Mouse (Mus musculus) cerebellum, postnatal 4 days (tissue): ENCODE measurements around the gene Mpg.
A peak's percentile ranks its signal among the peaks of the same experiment; 100 is the strongest.

ENCODE experiments used
- DNase-seq, 2 experiments: peaks; one replicate each; pipeline ENCODE4 v3.0.0; 2022; ENCODE audit warnings: low spot score in 2 of 2, mixed read lengths in 1 of 2

The Mpg gene

DNA sequence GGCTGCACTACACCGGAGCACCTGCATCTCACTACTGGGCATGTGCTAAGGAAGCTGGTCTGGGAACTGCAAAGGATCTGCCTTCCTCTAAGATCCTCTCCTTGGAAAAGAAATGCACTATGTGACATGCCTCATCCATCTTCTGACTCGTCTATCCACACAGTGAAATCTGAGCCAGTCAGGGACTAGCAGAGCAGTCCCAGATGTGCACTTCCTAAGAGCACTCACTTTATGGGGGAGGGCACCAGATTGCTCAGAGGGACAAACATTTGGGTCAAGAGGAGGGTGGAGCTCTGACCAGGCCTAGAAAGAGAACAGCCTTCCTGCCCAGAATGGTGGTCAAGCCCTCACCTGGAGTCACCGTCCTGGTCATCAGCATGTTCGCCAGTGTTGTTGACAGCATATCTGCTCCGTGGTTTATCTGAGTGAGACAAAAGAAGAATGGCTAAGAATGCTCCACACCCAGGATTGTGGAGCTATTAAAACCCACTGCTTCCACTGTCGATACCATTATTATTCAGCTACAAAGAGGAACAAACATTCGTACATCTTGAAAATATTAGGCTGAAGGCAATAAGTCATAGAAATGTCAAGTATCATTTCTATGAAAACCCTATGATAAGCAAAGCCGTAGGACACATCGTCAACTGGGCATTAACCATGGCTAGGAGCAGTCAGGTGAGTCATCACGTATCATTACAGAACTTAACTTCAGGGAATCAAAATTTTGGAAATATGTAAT lies 36.5 kb downstream of the Mpg start:
- DNase-seq, result no peak

DNA sequence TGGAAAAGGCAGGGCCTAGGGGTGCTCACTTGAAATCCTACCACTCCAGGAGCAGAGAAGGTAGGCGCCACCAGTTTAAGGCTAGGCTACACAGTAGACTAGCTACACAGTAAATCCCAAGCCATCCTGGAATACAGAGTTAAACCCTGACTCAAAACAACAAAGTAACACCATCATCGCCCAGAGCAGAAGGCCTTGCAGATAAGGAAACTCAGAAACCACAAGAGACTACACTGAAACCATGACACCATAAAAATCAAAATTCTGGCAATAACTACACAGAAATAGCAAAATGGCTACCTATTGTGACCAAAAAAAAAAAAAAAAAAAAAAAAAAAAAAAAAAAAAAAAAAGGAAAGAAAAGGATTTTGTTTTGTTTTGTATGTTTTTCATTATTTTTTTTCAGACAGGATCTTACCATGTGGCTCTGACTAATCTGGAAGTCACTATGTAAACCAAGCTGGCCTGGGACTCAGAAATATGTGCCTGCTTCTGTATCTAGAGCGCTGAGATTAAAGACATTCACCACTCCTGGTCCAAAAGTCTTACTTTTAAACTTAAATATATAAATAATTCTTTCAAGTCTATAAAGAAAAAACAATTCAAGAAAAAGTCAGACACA lies 38.9 kb downstream of the Mpg start:
- no peak for DNase-seq

GRCm38 (mm10) chr11:32266194-32266593 lies 39.9 kb downstream of the Mpg start:
- no peak for DNase-seq

- no peak for DNase-seq
These were observed 40.5 kb downstream of the Mpg start for GRCm38 (mm10) chr11:32266776-32267175.

DNA sequence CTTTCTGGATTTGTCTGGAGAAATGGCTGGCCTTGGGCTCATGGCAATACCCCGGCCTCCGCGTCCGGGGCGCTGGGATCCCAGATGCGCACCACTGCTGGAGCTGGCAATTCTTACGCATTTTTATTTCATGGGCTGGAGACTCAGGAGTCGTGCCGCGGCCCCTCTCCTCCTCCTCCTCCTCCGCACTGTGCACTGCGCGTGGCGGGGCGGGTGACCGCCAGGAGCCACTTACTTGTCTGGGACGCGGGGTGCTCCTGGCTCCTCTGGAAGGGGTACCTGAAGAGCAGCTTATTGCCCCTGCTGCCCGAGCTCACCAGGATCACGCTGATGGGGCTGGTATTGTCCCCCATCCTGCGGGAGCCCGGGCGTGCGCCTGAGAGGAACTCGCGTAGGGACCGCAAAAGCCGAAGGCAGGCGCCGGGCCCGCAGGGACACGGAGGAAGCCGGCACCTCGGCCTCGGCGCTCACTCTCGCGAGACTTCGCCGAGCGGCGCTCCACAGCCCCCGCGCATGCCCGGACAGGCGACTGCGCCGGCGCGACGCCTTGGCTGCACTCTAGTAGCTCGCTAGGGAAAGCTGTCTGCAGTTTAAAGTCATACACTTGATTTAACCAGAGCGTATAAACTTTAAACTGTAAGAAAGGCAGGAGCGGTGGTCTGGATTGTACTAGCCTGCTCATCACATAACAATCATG lies 41.0 kb downstream of the Mpg start, which contains the start of gene Nprl3:
Gene Nprl3, minus strand, starts transcription at position 520 of the 697 bp plus-strand sequence.
- peak; percentile 92 to 97 for DNase-seq

DNA sequence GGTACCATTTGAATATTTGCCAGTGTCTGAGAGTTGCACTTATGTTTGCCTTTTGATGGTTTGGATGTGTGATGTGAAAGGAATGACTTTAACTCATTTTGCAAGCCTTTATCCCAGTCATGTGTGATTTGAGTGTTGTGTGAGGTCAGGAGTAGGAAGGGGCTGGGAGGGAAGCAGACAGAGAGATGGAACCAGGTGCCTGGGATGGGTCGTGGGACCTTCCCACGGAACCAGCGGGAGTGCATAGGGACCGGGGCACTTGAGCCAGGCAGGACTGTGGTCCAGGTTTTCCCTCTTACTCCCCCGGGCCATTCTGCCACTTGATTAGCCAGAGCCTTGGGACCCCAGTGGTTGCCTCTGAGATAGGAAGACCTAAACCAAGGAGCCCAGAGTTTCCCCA lies 41.7 kb downstream of the Mpg start:
- DNase-seq, result peak in 1 of 2 experiments; percentile 10

DNA sequence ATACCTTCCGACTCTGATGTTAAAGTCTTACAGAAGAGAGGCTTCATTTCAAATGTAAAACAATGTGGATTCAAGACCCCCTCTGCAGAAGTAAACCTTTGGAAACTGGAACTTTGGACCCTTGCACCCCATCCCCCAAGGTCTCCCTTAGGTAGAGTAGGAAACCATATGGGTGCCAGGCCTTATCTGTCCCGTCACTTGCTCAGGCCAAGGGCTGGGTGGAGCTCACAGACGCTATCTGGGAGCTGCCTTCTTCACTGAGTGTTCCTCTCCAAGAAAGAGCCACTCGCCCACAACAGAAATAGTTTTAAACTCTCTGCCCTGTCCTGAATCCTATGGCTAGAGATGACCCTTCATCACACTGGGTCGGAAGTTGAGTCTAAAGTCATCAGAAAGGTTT lies 42.6 kb downstream of the Mpg start:
- no peak for DNase-seq

DNA sequence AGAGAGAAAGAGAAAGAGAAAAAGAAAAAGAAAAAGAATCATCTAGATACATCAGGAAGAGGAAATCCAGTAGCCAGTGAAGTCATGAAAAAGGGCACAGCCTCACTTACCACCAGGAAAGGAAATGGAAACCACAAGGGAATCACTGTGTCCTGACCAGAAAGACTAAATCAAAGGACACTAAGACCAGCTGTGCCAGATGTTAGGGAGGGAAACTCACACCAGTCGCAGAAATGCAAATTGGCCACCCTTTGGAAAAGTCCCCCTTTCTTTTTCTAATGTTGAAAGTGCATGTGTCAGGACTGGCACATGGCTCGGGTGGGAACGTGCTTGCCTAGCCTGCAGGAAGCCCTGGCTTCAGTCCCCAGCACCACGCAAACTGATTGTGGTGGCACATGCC lies 44.9 kb downstream of the Mpg start:
- DNase-seq, result no peak

- no peak for DNase-seq
These were observed 50.0 kb downstream of the Mpg start, which contains the start of gene Hba-x for GRCm38 (mm10) chr11:32276347-32276746. TSS of gene Hba-x (plus strand) at chr11:32276400.

DNA sequence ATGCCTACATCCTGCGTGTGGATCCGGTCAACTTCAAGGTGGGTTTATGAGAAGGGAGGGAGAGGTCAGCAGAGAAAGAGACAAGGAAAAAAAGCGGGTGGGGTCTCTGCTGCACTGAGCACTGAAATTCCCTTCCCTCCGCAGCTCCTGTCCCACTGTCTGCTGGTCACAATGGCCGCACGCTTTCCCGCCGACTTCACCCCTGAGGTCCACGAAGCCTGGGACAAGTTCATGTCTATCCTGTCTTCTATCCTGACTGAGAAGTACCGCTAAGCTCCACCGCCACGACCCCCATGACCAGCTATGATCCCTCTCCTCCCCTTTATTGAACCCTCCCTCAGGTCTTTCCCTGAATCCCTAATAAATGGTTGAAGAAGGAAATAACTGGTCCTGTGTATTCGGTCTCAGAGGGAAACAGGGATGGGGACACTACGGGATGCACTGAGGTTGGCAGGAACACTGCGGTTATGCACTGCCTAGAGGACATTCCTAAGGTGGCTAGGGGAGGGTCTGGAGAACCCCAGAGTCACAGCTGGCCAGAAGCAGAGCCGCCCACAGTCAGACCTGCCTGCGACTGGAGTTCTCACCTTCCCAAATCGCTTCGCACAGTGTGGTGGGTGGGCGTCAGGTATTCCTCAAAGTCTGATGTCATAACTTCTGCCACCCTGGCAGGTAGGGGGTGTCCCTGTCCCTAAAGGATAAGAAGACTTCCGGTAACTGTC lies 51.6 kb downstream of the Mpg start:
- no peak for DNase-seq

DNA sequence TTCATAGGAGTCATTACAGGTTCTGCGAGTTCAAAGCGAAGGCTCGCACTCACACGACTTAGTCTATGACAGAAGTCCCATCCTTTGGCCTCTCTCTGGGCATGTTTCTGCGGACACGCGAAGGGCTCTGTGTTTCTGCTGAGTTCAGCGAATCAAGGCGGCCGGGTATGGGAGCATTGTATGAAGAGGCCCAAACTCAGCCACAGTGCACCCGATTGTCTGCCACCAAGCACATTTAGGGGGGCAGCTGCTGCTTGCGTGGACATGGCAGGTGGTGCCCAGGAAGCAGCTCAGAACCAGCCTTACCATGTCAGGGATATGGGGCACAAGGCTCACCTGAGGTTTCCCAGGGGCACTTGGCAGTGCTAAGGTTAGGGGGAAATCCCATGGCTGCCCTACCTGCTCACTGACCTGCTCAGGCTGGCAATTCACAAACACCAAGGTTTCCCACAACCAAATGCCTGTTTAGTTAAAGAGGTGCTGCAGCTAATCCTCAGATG lies 52.2 kb downstream of the Mpg start:
- no peak for DNase-seq

- DNase-seq, result no peak
These were observed 54.3 kb downstream of the Mpg start for GRCm38 (mm10) chr11:32280646-32281045.

- DNase-seq, result no peak
These were observed 55.3 kb downstream of the Mpg start for GRCm38 (mm10) chr11:32281416-32282144.
